Mouse (Mus musculus) right cerebral cortex, adult 2 months (tissue): ENCODE data around the gene Sgsm3.
A peak's percentile ranks its signal among the peaks of the same experiment; 100 is the strongest.

Source experiments
- DNase-seq, 2 experiments: peaks; one replicate each; pipeline ENCODE4 v3.0.0; 2021 to 2022; ENCODE audit warnings: low spot score in 2 of 2

Gene Sgsm3

DNA sequence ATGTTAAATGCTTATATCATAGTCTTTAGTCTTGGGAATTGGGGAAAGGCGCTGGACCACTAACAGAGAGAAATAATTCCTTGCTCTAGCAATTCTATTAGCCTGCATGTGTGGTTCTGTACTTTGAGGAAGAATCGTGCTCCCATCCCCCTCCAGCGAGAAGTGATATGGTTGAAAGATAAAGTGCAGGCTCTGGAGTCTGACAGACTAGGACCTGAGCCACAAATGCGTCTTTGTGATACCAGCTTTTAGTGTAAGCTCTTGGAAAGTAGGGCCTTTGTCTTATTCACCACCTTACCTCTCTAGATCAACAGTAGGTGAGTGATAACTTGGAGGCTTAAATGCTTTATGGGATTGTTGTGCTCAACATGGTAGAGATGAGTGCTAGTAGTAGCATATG, 3.6 kb downstream of the Sgsm3 start:
- DNase-seq = no peak

DNA sequence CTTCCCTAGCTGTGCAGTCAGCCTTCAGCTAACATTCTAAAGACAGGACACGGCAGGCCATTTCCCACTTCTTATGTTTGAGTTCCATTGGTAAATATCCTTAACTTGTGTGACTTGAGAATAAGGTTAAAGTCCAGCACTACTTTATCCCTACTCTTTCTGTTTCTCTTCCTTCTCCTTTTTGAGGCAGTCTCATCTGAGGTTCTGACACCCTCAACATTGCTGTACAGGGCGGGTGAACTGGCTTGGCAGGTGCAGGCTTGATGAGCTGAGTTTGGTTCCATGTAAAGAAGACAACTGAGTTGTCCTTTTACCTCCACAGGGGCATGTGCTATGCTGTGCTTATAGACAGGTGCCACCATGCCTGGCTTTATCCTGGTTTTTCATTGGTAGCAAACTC, 5.7 kb downstream of the Sgsm3 start:
- no peak for DNase-seq

DNA sequence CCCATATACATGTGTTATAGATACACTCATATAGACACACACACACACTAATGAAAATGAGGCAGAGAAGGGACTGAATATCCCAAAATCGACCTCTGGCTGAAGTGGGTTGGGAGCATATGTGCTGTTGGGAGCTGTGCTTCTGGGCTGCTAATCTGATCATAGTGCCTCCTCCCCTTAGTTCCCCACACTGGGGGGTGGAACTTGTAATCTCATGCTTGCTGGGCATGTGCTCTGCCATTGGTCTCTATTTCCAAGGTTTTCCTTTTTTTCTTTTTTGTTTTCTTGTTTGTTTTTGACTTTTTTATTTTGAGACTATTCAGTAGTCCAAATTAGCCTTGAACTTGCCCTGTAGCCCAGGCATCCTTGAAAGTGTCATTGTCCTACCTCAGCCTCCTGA, 10.8 kb downstream of the Sgsm3 start:
- no peak for DNase-seq

DNA sequence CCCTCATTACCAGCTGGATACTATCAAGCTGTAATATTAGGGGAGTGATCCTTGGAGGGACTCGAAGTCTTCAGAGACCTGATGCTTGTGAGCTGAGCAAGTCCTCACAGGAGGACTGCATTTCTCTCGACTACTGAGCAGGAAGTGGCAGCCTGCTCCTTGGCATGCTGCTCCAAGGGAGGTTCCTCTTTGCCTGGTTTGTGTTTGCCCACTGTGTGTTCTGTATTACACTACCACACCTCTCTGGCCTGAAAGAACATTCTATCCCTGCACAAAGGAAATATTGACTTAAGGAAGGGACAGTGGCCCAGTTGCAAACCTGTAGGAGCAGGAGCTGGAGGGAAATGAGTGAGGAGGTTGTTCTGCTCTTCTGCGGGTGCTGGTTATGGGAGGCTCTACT, 12.1 kb downstream of the Sgsm3 start:
- no peak for DNase-seq

DNA sequence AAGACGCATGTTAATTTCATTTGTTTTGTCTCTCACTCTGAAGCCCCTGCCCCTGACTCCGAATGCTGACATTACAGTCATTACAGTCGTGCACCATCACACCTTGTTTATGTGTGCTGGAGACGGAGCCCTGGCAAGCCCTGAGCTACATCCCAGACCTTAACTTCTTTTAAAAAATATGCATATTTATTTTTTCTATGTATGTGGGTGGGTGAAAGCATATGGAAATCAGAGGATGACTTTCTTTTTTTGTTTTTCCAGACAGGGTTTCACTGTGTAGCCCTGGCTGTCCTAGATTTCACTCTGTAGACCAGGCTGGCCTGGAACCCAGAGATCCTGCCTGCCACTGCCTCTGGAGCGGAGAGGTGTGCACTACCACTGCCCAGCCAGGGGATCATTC, 17.4 kb downstream of the Sgsm3 start:
- DNase-seq = no peak

DNA sequence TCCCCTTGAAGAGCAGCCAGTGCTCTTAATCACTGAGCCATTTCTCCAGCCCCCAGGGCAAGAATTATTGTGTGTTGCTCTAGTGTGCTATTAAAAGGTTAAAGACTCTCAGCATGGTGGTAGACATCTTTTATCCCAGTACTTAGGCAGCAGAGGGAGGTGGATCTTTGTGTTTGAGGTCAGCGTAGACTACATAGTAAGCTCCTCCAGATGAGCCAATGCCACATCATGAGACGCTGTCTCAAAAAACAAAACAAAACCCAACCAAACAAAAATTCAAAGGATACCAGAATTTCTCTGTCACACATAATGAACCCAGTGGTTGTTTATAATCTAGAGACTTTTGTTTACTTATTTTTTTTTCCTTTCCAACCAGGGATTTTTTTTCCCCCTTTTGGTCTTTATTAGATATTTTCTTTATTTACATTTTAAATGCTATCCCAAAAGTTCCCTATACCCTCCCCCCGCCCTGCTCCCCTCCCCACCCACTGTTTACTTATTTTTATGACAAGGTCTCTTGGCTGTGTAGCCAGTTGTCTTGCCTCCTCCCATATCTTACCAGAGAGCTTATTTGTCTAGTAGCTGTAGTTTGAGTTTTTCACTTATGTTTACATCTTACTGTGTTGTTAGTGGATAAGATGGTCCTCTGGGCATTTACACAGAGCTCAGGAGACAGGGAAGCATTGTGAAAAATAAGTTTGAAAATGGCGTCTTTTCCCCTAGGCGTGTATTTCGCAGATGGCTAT, 18.7 kb downstream of the Sgsm3 start:
- DNase-seq = no peak

- no peak for DNase-seq
Measured at GRCm38 (mm10) chr15:80997077-80997476, 19.5 kb downstream of the Sgsm3 start.

DNA sequence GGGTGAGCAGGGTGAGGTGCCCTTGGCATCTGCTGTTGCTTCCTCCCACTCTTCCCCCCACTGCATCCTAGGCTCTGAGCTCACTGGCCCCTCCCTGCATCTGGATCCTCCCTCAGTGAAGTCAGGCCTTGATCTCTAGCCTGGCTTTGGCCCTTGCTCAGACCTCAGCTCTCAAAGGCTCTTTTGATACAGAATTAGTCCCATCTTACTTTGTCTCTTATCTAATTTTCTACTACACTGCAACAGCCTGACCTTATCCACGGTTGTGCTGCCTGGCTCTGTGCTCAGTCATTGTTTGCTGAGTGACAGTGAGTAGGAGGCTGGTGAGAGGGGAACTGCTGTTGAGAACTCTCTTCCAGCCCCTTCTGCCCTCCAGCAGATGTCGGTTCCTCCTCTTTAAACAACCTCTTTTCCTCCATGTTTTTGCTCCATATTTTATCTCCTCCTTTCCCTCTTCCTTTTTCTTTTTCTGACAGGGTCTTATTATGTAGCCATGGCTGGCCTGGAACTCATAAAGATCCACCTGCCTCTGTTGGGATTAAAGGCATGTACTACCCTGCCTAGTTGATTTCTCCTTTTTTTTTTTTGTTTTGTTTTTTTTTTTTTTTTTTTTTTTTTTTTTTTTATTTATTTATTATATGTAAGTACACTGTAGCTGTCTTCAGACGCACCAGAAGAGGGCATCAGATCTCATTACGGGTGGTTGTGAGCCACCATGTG, 23.0 kb downstream of the Sgsm3 start:
- no peak for DNase-seq

- no peak for DNase-seq
Measured at GRCm38 (mm10) chr15:81006127-81006735, 28.7 kb downstream of the Sgsm3 start.

GRCm38 (mm10) chr15:81007339-81007738, 29.8 kb downstream of the Sgsm3 start:
- DNase-seq = no peak

DNA sequence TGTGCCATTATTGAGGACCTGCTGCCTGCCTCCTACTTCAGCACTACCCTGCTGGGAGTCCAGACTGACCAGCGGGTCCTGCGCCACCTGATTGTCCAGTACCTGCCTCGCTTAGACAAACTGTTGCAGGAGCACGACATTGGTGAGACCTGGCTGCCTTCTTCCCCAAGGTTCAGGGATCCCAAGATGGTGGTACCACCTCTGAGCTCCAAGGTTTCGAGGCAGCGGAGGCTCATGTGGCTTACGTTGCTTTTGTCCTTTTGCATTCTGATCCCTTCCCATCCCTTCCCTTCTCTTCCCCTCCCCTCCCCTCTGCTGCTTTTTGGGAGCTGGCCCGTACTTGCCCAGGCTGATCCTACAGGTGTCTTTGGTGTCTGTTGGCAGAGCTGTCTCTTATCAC, 30.3 kb downstream of the Sgsm3 start:
- DNase-seq = no peak

- DNase-seq = peak in 1 of 2 experiments; percentile 62
Measured at GRCm38 (mm10) chr15:81008689-81009123, 31.1 kb downstream of the Sgsm3 start.

DNA sequence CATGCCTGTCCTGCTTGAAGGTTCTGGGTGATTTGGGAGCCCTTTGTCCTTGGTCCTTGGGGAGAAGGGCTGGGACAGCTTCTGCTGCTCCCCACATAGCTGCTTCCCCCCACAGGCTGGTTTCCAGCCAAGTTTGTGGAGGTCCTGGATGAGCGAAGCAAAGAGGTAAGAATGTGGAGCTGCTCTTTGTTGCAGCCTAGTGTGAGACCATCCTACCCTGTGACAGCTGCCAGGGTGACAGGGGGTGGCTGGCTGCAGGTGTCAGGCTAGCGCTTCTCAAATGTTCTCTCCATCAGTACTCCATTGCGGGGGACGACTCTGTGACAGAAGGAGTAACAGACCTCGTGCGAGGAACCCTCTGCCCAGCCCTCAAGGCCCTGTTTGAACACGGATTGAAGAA, 32.5 kb downstream of the Sgsm3 start:
- no peak for DNase-seq

GRCm38 (mm10) chr15:81011523-81011922, 34.0 kb downstream of the Sgsm3 start:
- DNase-seq = no peak

GRCm38 (mm10) chr15:81012359-81012758, 34.8 kb downstream of the Sgsm3 start:
- no peak for DNase-seq

DNA sequence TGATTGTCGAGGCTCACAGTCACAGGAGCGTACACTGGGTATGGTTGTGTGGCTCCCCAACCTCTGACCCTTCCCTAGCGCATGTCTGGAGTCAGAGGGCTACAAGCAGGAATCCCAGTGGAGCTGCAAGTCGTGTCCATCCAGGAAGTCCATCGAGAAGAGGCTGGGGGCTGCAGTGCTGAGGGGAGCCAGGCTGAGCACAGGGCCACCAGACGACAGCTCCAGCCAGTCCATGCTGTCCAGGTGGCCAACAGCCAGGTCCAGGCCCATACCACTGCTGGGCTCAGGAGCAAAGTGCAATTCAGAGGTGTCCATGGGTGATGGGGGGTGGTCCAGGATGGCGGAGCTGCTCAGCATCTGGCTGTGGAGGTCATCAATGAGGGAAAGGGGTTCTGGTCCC, 35.6 kb downstream of the Sgsm3 start:
- no peak for DNase-seq

DNA sequence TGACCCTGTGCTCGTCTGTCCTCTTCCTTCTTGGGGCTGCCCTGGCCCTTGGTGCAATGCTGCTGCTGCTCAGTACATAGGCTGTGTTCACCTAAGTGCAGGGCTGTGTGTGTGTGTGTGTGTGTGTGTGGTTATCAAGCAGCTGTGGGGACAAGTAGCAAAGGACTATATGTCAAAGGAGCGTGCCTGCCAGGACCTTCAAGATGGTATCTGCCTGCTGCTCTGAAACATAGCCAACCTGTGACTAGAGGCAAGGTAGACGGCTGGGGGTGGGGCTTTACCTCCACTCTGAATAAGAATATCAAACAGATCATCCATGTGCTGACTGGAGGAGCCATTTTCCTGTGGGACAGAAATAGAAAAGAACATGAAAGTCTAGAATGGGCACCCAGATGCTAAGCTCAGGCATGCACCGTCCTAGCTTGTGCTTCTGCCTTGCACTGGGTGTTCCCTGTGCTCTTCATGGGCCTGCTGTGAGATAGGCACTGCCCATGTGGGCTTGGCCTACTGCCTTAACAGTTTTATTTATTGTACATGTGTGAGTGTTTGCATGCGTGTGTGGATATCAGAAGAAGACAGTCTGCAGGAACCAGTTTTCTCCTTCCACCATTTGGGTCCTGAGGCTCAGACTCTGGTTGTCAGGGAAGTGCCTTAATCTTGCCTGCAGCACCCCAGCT, 37.6 kb downstream of the Sgsm3 start:
- no peak for DNase-seq

DNA sequence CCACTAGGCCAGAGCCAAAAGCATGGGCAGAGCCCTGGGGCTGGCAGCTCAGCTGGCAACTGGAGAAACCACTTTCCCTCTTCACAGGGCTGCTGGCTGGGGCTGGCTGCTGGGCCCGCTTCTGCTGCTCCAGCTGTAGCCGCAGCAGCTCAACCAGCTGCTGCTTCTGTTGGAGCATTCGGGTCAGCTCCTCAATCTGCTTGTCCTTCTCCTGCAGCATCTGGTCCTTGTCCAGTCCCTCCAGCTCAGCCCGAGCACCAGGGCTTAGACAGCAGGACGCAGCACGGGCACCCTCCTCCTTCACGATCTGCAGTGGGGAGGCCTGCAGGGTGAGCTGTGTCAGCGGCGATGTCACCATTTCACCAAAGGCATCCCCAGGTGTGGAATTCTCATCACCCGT, 38.9 kb downstream of the Sgsm3 start:
- no peak for DNase-seq

GRCm38 (mm10) chr15:81017308-81017707, 39.7 kb downstream of the Sgsm3 start:
- DNase-seq = peak in 1 of 2 experiments; percentile 3

DNA sequence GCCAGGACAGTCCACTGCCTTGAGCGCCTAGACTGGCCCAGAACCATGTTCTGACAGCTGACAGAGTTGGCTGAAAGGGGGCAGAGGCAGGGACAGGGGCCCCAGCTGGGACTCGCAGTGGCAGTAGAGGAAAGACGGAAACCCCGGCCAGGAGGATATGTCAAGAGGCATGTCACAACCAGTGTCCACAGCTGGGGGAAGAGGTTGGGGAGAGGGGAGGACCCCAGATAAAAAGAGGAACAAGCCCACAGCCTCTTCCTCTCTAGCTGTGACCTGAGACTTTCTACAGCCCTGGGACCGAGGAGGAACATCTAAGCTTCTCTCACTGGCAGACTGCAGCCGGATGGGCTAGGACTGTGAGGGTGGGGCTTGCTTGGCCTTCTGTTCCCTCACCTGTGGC, 43.8 kb downstream of the Sgsm3 start:
- DNase-seq = no peak

DNA sequence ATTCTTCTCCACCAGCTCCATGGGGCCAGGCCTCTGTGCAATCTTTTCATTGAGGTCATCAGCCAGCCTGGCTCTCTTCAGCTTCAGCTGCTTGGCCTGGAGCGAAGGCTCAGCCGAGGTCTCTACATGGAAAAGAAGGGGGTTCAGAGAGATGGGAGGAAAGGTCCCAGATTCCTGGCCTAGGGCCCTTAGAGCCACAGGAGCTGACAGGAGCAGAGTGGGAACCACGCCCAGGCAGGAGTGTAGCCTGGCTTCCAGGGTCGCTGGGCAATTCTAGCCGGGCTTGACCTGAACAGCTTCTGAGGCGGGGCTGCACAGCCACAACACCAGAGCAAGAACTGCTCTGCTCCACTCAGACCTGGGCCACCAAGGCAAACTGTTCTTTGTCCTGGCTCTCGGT, 44.9 kb downstream of the Sgsm3 start:
- no peak for DNase-seq

DNA sequence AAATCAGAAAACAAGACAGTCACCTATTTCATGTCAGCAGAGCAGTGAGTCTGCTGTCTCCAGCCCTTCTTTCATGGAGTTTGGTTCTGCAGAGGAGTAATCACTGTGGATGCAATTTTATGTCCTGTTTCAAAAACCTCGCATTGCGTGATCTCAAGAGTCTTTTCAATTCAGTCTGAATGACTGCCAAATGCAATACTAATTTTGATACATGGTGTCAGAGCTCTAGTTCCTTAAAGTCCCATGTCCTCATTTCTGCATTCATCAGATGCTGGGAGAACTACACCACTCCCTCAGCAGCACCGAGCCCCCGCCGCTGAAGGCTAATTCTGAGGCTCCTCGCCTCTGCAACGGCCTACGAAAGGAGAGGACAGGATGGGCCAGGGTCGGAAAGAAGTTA, 46.3 kb downstream of the Sgsm3 start:
- no peak for DNase-seq
